Mouse (Mus musculus): ENCODE data around the gene Scn3b. TPM values are rescaled to one million over a fixed set of nuclear protein-coding genes. Genes with fewer than 3 reads are reported as not detected.

The Scn3b gene
- total RNA-seq, 2 experiments from 2014 or later = 110 to 116 TPM

GRCm38 (mm10) chr9:40300018-40300989 is 31.3 kb downstream of the Scn3b start:
- no peak for TF ChIP-seq CTCF (IDR thresholded peaks at IDR 0.05)
- intact Hi-C loops (cut with DNase I) = no loop called here
- DNase-seq (ENCODE audit: extremely low spot score in 1 of 2, low spot score in 2 of 2) = no peak
- no peak overlapping the region for H3K27ac ChIP-seq
- no peak overlapping the region for H3K4me3 ChIP-seq

- no peak overlapping the region for H3K4me3 ChIP-seq
- intact Hi-C loops (cut with DNase I) = no loop called here
- no peak for DNase-seq (ENCODE audit: extremely low spot score in 1 of 2, low spot score in 2 of 2)
- no peak for TF ChIP-seq CTCF (IDR thresholded peaks at IDR 0.05)
- H3K27ac ChIP-seq = peak overlapping the region; percentile 24; the same call in 1 of the 2 replicates
Measured at GRCm38 (mm10) chr9:40301475-40301874, 32.5 kb downstream of the Scn3b start.

DNA sequence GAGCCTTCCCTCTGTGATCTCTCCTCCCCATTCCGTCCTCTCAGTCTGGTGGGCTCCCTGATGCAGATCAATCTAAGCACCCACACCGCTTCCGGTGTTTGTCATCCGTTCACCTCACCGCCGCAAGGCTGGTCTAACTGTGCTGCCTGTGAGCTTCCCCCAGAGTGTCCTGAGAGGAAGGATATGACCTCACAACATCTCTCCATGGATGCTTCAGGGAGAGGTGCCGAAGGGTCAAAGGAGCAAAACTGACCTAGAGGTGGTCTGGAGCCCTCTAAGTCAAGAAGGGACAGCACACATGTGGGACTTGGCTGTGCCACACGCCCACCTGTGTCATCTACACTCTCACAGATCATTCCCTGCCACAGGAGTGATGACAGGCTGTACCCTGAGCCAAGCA is 33.4 kb downstream of the Scn3b start:
- intact Hi-C loops (cut with DNase I) = no loop called here
- TF ChIP-seq CTCF (IDR thresholded peaks at IDR 0.05) = no peak
- Histone ChIP-seq H3K27ac (no peak overlapping the region), H3K4me3 (no peak overlapping the region)
- DNase-seq (ENCODE audit: extremely low spot score in 1 of 2, low spot score in 2 of 2) = no peak

DNA sequence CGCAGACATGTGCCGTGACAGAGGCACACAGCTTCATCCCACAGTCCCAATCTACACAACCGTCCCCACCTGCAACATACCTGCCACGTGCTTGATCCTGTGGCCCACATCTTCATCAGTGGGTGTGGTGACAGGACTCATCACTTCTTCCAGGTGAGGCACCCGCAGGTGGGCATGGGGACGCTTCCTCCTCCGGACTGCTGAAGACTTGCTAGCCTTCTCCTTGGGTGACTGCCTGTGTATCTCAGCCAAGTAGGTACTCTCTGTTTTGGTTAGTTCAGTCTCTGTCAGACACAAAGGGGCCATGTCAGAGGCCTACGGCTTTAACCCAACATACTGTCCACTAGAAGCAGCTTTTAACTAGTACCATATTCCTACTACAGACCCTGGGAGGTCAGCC is 35.2 kb downstream of the Scn3b start:
- DNase-seq (ENCODE audit: extremely low spot score in 1 of 2, low spot score in 2 of 2) = no peak
- TF ChIP-seq CTCF (IDR thresholded peaks at IDR 0.05) = no peak
- H3K27ac ChIP-seq = no peak overlapping the region
- H3K4me3 ChIP-seq = no peak overlapping the region
- intact Hi-C loops (cut with DNase I) = no loop called here

- Histone ChIP-seq H3K4me3 (no peak overlapping the region), H3K27ac (peak overlapping the region; percentile 61)
- TF ChIP-seq CTCF (IDR thresholded peaks at IDR 0.05) = no peak
- intact Hi-C loops (cut with DNase I) = no loop called here
- DNase-seq (ENCODE audit: extremely low spot score in 1 of 2, low spot score in 2 of 2) = no peak
Measured at GRCm38 (mm10) chr9:40307311-40307710, 38.3 kb downstream of the Scn3b start.

DNA sequence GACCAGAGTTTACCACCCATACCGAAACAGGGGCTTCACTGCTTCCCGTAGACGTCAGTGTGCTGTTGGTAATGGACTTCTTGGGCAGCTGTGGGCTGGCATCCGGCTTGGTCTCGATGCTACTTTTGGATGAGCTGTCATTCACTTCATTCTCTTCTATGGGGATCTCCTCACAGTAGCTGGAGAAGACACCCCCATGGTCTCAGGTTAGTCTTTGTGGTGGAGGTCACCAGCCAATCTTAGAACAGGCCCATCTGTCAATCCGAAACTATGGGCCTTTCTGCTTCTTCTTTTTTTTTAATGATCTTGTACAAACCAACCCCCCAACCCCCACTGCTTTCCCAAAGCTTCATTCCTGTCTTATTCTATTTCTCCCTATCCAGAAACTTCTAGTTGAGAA is 40.9 kb downstream of the Scn3b start:
- no peak for TF ChIP-seq CTCF (IDR thresholded peaks at IDR 0.05)
- Histone ChIP-seq H3K4me3 (no peak overlapping the region), H3K27ac (no peak overlapping the region)
- intact Hi-C loops (cut with DNase I) = no loop called here
- no peak for DNase-seq (ENCODE audit: extremely low spot score in 1 of 2, low spot score in 2 of 2)

DNA sequence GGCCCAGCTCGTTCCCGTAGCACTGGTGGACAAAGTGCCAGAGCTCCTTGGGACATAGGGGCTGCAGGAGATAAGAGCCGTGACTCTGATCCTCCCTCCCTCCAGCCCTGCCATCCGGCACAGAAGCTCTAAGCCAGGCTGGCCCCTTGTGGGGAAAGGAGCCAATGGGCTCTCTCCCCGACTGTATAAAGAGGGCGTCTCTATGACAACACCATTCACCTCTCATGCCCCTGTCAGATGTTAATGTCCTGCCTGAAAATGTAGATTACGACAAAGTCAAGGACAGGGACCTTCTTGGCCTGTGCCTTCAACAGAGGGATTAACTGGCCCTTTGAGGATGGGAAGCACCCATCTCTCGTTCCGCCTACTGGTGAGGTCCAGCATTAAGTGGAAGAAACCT is 42.8 kb downstream of the Scn3b start:
- Histone ChIP-seq H3K4me3 (no peak overlapping the region), H3K27ac (no peak overlapping the region)
- intact Hi-C loops (cut with DNase I) = no loop called here
- TF ChIP-seq CTCF (IDR thresholded peaks at IDR 0.05) = no peak
- no peak for DNase-seq (ENCODE audit: extremely low spot score in 1 of 2, low spot score in 2 of 2)

- intact Hi-C loops (cut with DNase I) = no loop called here
- DNase-seq (ENCODE audit: extremely low spot score in 1 of 2, low spot score in 2 of 2) = no peak
- H3K4me3 ChIP-seq = no peak overlapping the region
- no peak; the same call in 1 of the 2 replicates for TF ChIP-seq CTCF (IDR thresholded peaks at IDR 0.05)
- H3K27ac ChIP-seq = peak overlapping the region; percentile 11
Measured at GRCm38 (mm10) chr9:40316865-40317660, 48.0 kb downstream of the Scn3b start.

DNA sequence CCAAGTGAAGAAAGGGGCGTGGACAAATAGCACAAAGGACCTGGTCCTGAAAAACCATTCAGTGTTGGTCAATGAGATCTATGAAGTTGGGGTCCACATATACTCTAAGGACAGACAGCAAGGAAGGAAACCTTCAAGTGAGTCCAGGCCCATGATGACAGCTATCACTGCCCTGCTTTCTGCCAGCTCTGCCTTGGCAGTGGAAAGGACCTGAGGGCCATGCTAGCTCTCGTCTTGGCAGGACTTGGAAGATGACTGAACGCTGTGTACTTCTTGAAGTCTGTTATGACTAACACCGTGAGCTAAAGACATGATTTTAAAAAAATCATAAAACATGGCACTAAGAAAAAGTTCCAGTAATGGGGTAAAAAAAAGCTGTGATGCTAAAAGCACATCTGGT is 48.7 kb downstream of the Scn3b start:
- no peak for TF ChIP-seq CTCF (IDR thresholded peaks at IDR 0.05)
- Histone ChIP-seq H3K27ac (peak overlapping the region; percentile 11; the same call in 1 of the 2 replicates), H3K4me3 (no peak overlapping the region)
- no peak for DNase-seq (ENCODE audit: extremely low spot score in 1 of 2, low spot score in 2 of 2)
- intact Hi-C loops (cut with DNase I) = no loop called here

GRCm38 (mm10) chr9:40318771-40319170 is 49.8 kb downstream of the Scn3b start:
- intact Hi-C loops (cut with DNase I) = no loop called here
- H3K4me3 ChIP-seq = no peak overlapping the region
- TF ChIP-seq CTCF (IDR thresholded peaks at IDR 0.05) = no peak
- no peak overlapping the region for H3K27ac ChIP-seq
- DNase-seq (ENCODE audit: extremely low spot score in 1 of 2, low spot score in 2 of 2) = no peak

DNA sequence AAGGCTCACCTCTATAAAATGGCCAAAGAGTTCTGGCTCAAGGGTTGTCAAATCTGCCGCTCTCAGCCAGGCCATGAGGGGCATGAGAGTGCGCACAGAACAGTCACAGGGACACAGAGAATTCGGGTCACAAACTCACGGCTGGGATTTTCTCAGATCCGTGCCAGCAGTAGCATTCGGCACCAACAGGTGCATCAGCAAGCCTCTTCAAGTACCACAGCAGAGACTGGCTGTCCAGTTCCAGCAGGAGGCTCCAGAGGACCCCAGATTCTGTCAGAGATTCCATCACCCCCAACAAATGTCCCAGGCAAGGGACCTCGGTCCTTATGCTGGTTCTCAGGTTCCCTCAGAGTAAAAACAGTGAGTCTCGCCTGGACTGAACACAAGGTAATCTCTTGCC is 51.4 kb downstream of the Scn3b start:
- Histone ChIP-seq H3K4me3 (no peak overlapping the region; the same call in 1 of the 2 replicates), H3K27ac (peak overlapping the region; percentile 84)
- intact Hi-C loops (cut with DNase I) = no loop called here
- no peak; the same call in 1 of the 2 replicates for TF ChIP-seq CTCF (IDR thresholded peaks at IDR 0.05)
- DNase-seq (ENCODE audit: extremely low spot score in 1 of 2, low spot score in 2 of 2) = no peak
